Mouse (Mus musculus) kidney, postnatal 0 days (tissue): Measurements from ENCODE around the gene 4933407L21Rik. TPM values are rescaled to one million over a fixed set of nuclear protein-coding genes. Genes with fewer than 3 reads are reported as not detected.

ENCODE experiments used
- ATAC-seq: fragments of 200-750 bp; cut with Nextera tagmentation; replicated peaks from 2 replicates; pipeline ENCODE4 v1.8.0; 2017; ENCODE audit warnings: low read depth, moderate number of reproducible peaks, moderate TSS enrichment, moderate library complexity; ENCODE audit not compliant: low FRiP score
- DNase-seq: peaks from one replicate; pipeline ENCODE4 v3.0.0-alpha.2; 2016; ENCODE audit warnings: low spot score
- H3K27ac ChIP-seq: fragments of 300-500 bp; sonication (generic); 2 replicates; pipeline ENCODE4 v1.5.1; 2014; ENCODE audit warnings: mild to moderate bottlenecking
- H3K27me3 ChIP-seq: fragments of 300-500 bp; sonication (generic); 2 replicates; pipeline ENCODE4 v1.6.1; 2014; ENCODE audit warnings: low read length, mixed read lengths; ENCODE audit not compliant: insufficient read depth
- H3K36me3 ChIP-seq: fragments of 300-500 bp; sonication (generic); 2 replicates; pipeline ENCODE4 v1.6.1; 2014; ENCODE audit warnings: low read length, mixed read lengths; ENCODE audit not compliant: insufficient read depth
- H3K4me1 ChIP-seq: fragments of 300-500 bp; sonication (generic); replicated peaks from 2 replicates; pipeline ENCODE4 v1.6.1; 2014; ENCODE audit warnings: antibody characterized with exemption, low read length, mixed read lengths; ENCODE audit not compliant: insufficient read depth
- H3K4me2 ChIP-seq: fragments of 300-500 bp; sonication (generic); 2 replicates; pipeline ENCODE4 v1.6.1; 2014; ENCODE audit warnings: mild to moderate bottlenecking, low read length, moderate library complexity, mixed read lengths
- H3K4me3 ChIP-seq: fragments of 300-500 bp; sonication (generic); replicated peaks from 2 replicates; pipeline ENCODE4 v1.5.1; 2014; ENCODE audit warnings: low read depth, low read length
- H3K9ac ChIP-seq: fragments of 300-500 bp; sonication (generic); 2 replicates; pipeline ENCODE4 v1.6.1; 2014; ENCODE audit warnings: low read depth, low read length
- H3K9me3 ChIP-seq: fragments of 300-500 bp; sonication (generic); replicated peaks from 2 replicates; pipeline ENCODE4 v1.6.1; 2016; ENCODE audit warnings: low read length, inconsistent platforms, mixed read lengths
- CTCF ChIP-seq: IDR thresholded peaks from 2 replicates; pipeline ENCODE4 v1.5.1; 2016; ENCODE audit warnings: antibody characterized with exemption, low read depth, mild to moderate bottlenecking, moderate library complexity
- WGBS: fragments of 180-500 bp; shearing (Covaris S2); extraction: QIAGEN DNeasy Blood & Tissue Kit; methylation state at CpG from one replicate; pipeline ENCODE4 v1.1.7; 2014; 5-methylcytosine and 5-hydroxymethylcytosine counted together
- polyA plus RNA-seq: library from polyadenylated mRNA; unstranded; fragments of >200 nt; fragmentation: Nextera tagmentation; extraction: Ambion mirVana; gene quantifications from 2 replicates; pipeline ENCODE4 v1.2.1, GENCODE M21; 2015

4933407L21Rik gene
- polyA plus RNA-seq, 1 experiment from 2014 or later = 1.3 TPM

- TF ChIP-seq CTCF = no peak
- 21% methylated on average over 4 of the region's 4 CpGs for WGBS
- Histone ChIP-seq H3K4me1 (0 out of 2 replicates have a peak, but pooled peaks cover 15% of the 10 kb centered on the region), H3K9me3 (no peaks in the 10 kb centered on the region), H3K36me3 (no peaks in the 10 kb centered on the region), H3K9ac (no peak overlapping the region), H3K27me3 (no peaks in the 10 kb centered on the region), H3K4me3 (no peak overlapping the region), H3K27ac (peak overlapping the region; percentile 48; the same call in 1 of the 2 replicates), H3K4me2 (no peak overlapping the region)
- peak; percentile 57 for ATAC-seq
- DNase-seq = peak; percentile 52
These were observed 394 bp downstream of the 4933407L21Rik start for GRCm38 (mm10) chr1:85928688-85929065.

- Histone ChIP-seq H3K27ac (no peak overlapping the region), H3K9ac (no peak overlapping the region), H3K4me1 (0 out of 2 replicates have a peak, but pooled peaks cover 18% of the 10 kb centered on the region), H3K27me3 (no peaks in the 10 kb centered on the region), H3K4me3 (no peak overlapping the region), H3K36me3 (no peaks in the 10 kb centered on the region), H3K4me2 (no peak overlapping the region), H3K9me3 (no peaks in the 10 kb centered on the region)
- TF ChIP-seq CTCF = no peak
- ATAC-seq (no peak), DNase-seq (no peak)
- WGBS = 78% methylated on average over 6 of the region's 6 CpGs
These were observed 1.1 kb downstream of the 4933407L21Rik start for GRCm38 (mm10) chr1:85929406-85929805.

- no peaks in the 10 kb centered on the region for H3K27me3 ChIP-seq
- no peak overlapping the region for H3K9ac ChIP-seq
- H3K4me3 ChIP-seq = no peak overlapping the region
- H3K27ac ChIP-seq = no peak overlapping the region
- 0 out of 2 replicates have a peak, but pooled peaks cover 18% of the 10 kb centered on the region for H3K4me1 ChIP-seq
- WGBS = 85% methylated on average over 5 of the region's 5 CpGs
- no peaks in the 10 kb centered on the region for H3K9me3 ChIP-seq
- DNase-seq = no peak
- ATAC-seq = no peak
- H3K36me3 ChIP-seq = no peaks in the 10 kb centered on the region
- no peak overlapping the region for H3K4me2 ChIP-seq
- no peak for TF ChIP-seq CTCF
These were observed 2.9 kb downstream of the 4933407L21Rik start for GRCm38 (mm10) chr1:85931170-85931569.

GRCm38 (mm10) chr1:85933226-85933625, 4.9 kb downstream of the 4933407L21Rik start:
- ATAC-seq (peak; percentile 60), DNase-seq (no peak)

GRCm38 (mm10) chr1:85933631-85934465, 5.6 kb downstream of the 4933407L21Rik start:
- Histone ChIP-seq H3K4me2 (peak overlapping the region; percentile 46), H3K9me3 (no peaks in the 10 kb centered on the region), H3K4me3 (no peak overlapping the region), H3K27ac (peak overlapping the region; percentile 76), H3K27me3 (no peaks in the 10 kb centered on the region), H3K4me1 (0 out of 2 replicates have a peak, but pooled peaks cover 12% of the 10 kb centered on the region), H3K9ac (no peak overlapping the region; the same call in 1 of the 2 replicates), H3K36me3 (no peaks in the 10 kb centered on the region)
- DNase-seq (peak; percentile 87), ATAC-seq (peak; percentile 75)
- 6% methylated on average over 11 of the region's 11 CpGs for WGBS
- TF ChIP-seq CTCF = no peak

More at GRCm38 (mm10) chr1:85933226-85933625, 4.9 kb downstream of the 4933407L21Rik start:
- H3K36me3 ChIP-seq = no peaks in the 10 kb centered on the region
- no peaks in the 10 kb centered on the region for H3K9me3 ChIP-seq
- no peaks in the 10 kb centered on the region for H3K27me3 ChIP-seq
- peak overlapping the region; percentile 46 for H3K4me2 ChIP-seq
- H3K4me1 ChIP-seq = 0 out of 2 replicates have a peak, but pooled peaks cover 15% of the 10 kb centered on the region
- peak overlapping the region; percentile 76 for H3K27ac ChIP-seq
- WGBS = 4% methylated on average over 7 of the region's 7 CpGs
- no peak for TF ChIP-seq CTCF
- no peak overlapping the region for H3K4me3 ChIP-seq
- no peak overlapping the region for H3K9ac ChIP-seq

GRCm38 (mm10) chr1:85934560-85934959, 6.3 kb downstream of the 4933407L21Rik start:
- WGBS = 23% methylated on average over 7 of the region's 7 CpGs
- H3K9me3 ChIP-seq = no peaks in the 10 kb centered on the region
- ATAC-seq = no peak
- no peaks in the 10 kb centered on the region for H3K27me3 ChIP-seq
- TF ChIP-seq CTCF = no peak
- no peak overlapping the region for H3K4me2 ChIP-seq
- no peak overlapping the region for H3K9ac ChIP-seq
- no peak for DNase-seq
- H3K36me3 ChIP-seq = no peaks in the 10 kb centered on the region
- 0 out of 2 replicates have a peak, but pooled peaks cover 12% of the 10 kb centered on the region for H3K4me1 ChIP-seq
- no peak overlapping the region for H3K4me3 ChIP-seq
- no peak overlapping the region for H3K27ac ChIP-seq
